Mouse (Mus musculus): Measurements from ENCODE around the gene Olfr1443. TPM values are rescaled to one million over a fixed set of nuclear protein-coding genes. Genes with fewer than 3 reads are reported as not detected.

Olfr1443 gene
- polyA plus RNA-seq, 1 experiment from 2014 or later, result not detected

Other genes with a start within 250 kb of the Olfr1443 start
- gene Mpeg1, start 217.3 kb upstream of the Olfr1443 start, polyA plus RNA-seq (2014; fragmentation: Nextera tagmentation; extraction: Ambion mirVana), result 0.39 and 0.60 TPM in 2 replicates
- gene Dtx4, start 176.7 kb upstream of the Olfr1443 start, polyA plus RNA-seq (2014; fragmentation: Nextera tagmentation; extraction: Ambion mirVana), result 14.0 and 14.4 TPM in 2 replicates
- 29.4 and 33.4 TPM in 2 replicates for gene Fam111a, start 132.4 kb upstream of the Olfr1443 start, polyA plus RNA-seq (2014; fragmentation: Nextera tagmentation; extraction: Ambion mirVana)
- 0.13 and 0.18 TPM in 2 replicates for gene Gm4952, start 78.1 kb upstream of the Olfr1443 start, polyA plus RNA-seq (2014; fragmentation: Nextera tagmentation; extraction: Ambion mirVana)
- gene Glyat, start 44.8 kb upstream of the Olfr1443 start, polyA plus RNA-seq (2014; fragmentation: Nextera tagmentation; extraction: Ambion mirVana), result not detected in 2 replicates
- not detected in 2 replicates for gene Olfr1442, start 7.7 kb upstream of the Olfr1443 start, polyA plus RNA-seq (2014; fragmentation: Nextera tagmentation; extraction: Ambion mirVana)
- gene Keg1, start 17.7 kb downstream of the Olfr1443 start, polyA plus RNA-seq (2014; fragmentation: Nextera tagmentation; extraction: Ambion mirVana), result not detected in 2 replicates
- gene Cntf, start 87.5 kb downstream of the Olfr1443 start, polyA plus RNA-seq (2014; fragmentation: Nextera tagmentation; extraction: Ambion mirVana), result 0.22 and 0.77 TPM in 2 replicates
- gene Zfp91, start 118.0 kb downstream of the Olfr1443 start, polyA plus RNA-seq (2014; fragmentation: Nextera tagmentation; extraction: Ambion mirVana), result 10.5 and 11.0 TPM in 2 replicates
- gene Lpxn, start 118.1 kb downstream of the Olfr1443 start, polyA plus RNA-seq (2014; fragmentation: Nextera tagmentation; extraction: Ambion mirVana), result 0.77 and 0.80 TPM in 2 replicates
- gene Gm5244, start 168.6 kb downstream of the Olfr1443 start, polyA plus RNA-seq (2014; fragmentation: Nextera tagmentation; extraction: Ambion mirVana), result not detected in 2 replicates
- not detected in 2 replicates for gene Olfr1444, start 179.2 kb downstream of the Olfr1443 start, polyA plus RNA-seq (2014; fragmentation: Nextera tagmentation; extraction: Ambion mirVana)
- not detected in 2 replicates for gene Olfr1445, start 205.7 kb downstream of the Olfr1443 start, polyA plus RNA-seq (2014; fragmentation: Nextera tagmentation; extraction: Ambion mirVana)
- not detected in 2 replicates for gene Olfr1446, start 215.4 kb downstream of the Olfr1443 start, polyA plus RNA-seq (2014; fragmentation: Nextera tagmentation; extraction: Ambion mirVana)
- not detected in 2 replicates for gene Olfr1447, start 225.6 kb downstream of the Olfr1443 start, polyA plus RNA-seq (2014; fragmentation: Nextera tagmentation; extraction: Ambion mirVana)
- gene Olfr1448, start 246.3 kb downstream of the Olfr1443 start, polyA plus RNA-seq (2014; fragmentation: Nextera tagmentation; extraction: Ambion mirVana), result not detected in 2 replicates